Mouse (Mus musculus) heart, embryonic 12.5 days (tissue): Measurements from ENCODE around the gene Vgf. TPM values are rescaled to one million over a fixed set of nuclear protein-coding genes. Genes with fewer than 3 reads are reported as not detected.

Experiments
- ATAC-seq: fragments of 200-750 bp; cut with Nextera tagmentation; 2 replicates; pipeline ENCODE4 v1.8.0; 2017; ENCODE audit warnings: moderate TSS enrichment, moderate library complexity; ENCODE audit not compliant: insufficient number of reproducible peaks, low FRiP score
- H3K27ac ChIP-seq: fragments of 300-500 bp; sonication (generic); 2 replicates; pipeline ENCODE4 v1.5.1; 2016; ENCODE audit warnings: mild to moderate bottlenecking, moderate library complexity; ENCODE audit not compliant: poor library complexity, severe bottlenecking
- H3K27me3 ChIP-seq: fragments of 300-500 bp; sonication (generic); replicated peaks from 2 replicates; pipeline ENCODE4 v1.6.1; 2016; ENCODE audit warnings: mild to moderate bottlenecking, moderate library complexity
- H3K36me3 ChIP-seq: fragments of 300-500 bp; sonication (generic); 2 replicates; pipeline ENCODE4 v1.6.1; 2016; ENCODE audit warnings: mild to moderate bottlenecking, moderate library complexity
- H3K4me1 ChIP-seq: fragments of 300-500 bp; sonication (generic); replicated peaks from 2 replicates; pipeline ENCODE4 v1.6.1; 2016; ENCODE audit warnings: mild to moderate bottlenecking
- H3K4me2 ChIP-seq: fragments of 300-500 bp; sonication (generic); 2 replicates; pipeline ENCODE4 v1.6.1; 2016; ENCODE audit warnings: mild to moderate bottlenecking, moderate library complexity
- H3K4me3 ChIP-seq: fragments of 300-500 bp; sonication (generic); 2 replicates; pipeline ENCODE4 v1.5.1; 2016; ENCODE audit warnings: mild to moderate bottlenecking
- H3K9ac ChIP-seq: fragments of 300-500 bp; sonication (generic); 2 replicates; pipeline ENCODE4 v1.6.1; 2016; ENCODE audit warnings: mild to moderate bottlenecking, moderate library complexity
- H3K9me3 ChIP-seq: fragments of 300-500 bp; sonication (generic); replicated peaks from 2 replicates; pipeline ENCODE4 v1.6.1; 2016; ENCODE audit warnings: mild to moderate bottlenecking, moderate library complexity
- WGBS: fragments of 180-500 bp; shearing (Covaris S2); methylation state at CpG from one replicate; pipeline ENCODE4 v1.1.7; 2016; 5-methylcytosine and 5-hydroxymethylcytosine counted together
- polyA plus RNA-seq: library from polyadenylated mRNA; unstranded; fragments of >200 nt; fragmentation: Nextera tagmentation; extraction: Ambion mirVana; gene quantifications from 2 replicates; pipeline ENCODE4 v1.2.1, GENCODE M21; 2016

Vgf gene
- polyA plus RNA-seq, 1 experiment from 2014 or later: not detected

DNA sequence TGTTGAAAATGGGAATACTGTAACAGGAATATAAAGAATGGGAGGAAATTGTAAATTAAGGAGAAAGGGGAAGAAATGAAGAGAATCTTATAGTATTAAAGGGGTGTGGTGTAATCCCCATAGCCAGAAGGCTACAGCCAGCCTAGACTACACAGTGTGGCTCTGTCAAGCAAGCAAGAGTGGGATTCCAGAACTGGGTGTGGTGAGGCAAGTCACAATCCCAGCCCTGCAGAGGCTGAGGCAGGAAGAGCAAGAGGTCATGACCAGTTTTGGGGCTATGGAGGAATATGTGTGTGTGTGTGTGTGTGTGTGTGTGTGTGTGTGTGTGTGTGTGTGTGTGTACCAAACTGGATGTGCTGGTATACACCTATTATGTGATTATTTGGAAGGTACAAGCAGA lies 20.8 kb downstream of the Vgf start:
- H3K27ac ChIP-seq: no peak overlapping the region
- peaks cover 10% of the 10 kb centered on the region for H3K36me3 ChIP-seq
- H3K27me3 ChIP-seq: 0 out of 2 replicates have a peak, but pooled peaks cover 3% of the 10 kb centered on the region
- peaks cover 16% of the 10 kb centered on the region for H3K4me1 ChIP-seq
- H3K4me3 ChIP-seq: no peak overlapping the region
- ATAC-seq: no peak
- H3K9ac ChIP-seq: no peak overlapping the region
- H3K4me2 ChIP-seq: no peak overlapping the region
- no peaks in the 10 kb centered on the region for H3K9me3 ChIP-seq

DNA sequence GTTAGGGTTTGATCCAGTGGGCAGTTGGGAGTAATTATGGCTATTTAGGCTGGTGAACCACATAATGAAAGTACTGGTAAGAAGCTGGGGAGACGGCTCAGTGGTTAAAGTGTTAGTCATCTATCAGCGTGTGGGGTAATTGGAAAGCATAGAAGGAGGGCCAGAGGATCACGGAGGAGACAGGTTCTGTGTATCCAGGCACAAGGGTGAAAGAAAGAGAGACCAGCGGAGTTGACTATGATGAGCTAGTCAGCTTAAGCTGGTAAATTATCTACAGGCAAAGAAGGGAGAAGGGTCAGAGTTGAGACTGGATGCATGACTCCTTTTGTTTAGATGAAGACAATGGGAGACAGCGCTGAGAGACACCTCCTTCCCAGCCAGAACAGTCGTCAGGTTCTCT lies 24.9 kb downstream of the Vgf start:
- Histone ChIP-seq H3K4me3 (no peak overlapping the region), H3K9ac (no peak overlapping the region), H3K9me3 (no peaks in the 10 kb centered on the region; the same call in 1 of the 2 replicates), H3K27ac (no peak overlapping the region), H3K4me1 (peaks cover 6% of the 10 kb centered on the region; the same call in 1 of the 2 replicates), H3K27me3 (0 out of 2 replicates have a peak, but pooled peaks cover 3% of the 10 kb centered on the region), H3K4me2 (no peak overlapping the region), H3K36me3 (no peaks in the 10 kb centered on the region)
- WGBS: 69% methylated on average over 6 of the region's 6 CpGs
- ATAC-seq: no peak

DNA sequence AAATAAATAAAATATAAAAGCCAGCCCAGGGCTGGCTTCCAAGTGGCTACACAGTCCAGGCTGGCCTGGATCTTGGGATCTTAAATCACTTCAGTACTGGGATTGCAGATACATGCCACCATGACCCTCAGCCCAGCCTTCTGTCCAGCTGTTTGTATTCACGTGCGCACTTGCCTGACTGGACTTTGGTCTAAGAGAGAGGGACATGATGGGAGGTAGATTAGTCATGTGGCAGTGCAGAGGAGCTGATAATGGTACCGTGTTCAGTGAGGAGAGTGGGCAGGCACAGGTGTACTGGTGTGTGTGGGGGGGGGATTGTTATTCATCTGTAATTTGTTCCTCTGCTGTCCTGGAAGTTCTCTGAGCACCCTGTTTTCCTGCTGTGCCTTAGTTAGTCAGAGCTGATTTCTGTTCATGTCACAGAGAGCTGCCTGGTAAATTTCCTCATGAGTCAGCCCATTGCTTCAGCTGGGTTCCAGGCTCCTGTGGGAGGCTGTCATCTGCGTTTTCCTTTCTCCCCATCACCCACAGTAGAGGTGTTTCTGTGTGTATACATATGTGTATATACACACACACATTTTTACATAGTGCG lies 25.8 kb downstream of the Vgf start:
- Histone ChIP-seq H3K9me3 (no peaks in the 10 kb centered on the region; the same call in 1 of the 2 replicates), H3K36me3 (no peaks in the 10 kb centered on the region), H3K27ac (no peak overlapping the region), H3K27me3 (0 out of 2 replicates have a peak, but pooled peaks cover 3% of the 10 kb centered on the region), H3K4me2 (no peak overlapping the region), H3K4me3 (no peak overlapping the region), H3K9ac (no peak overlapping the region), H3K4me1 (peaks cover 4% of the 10 kb centered on the region; the same call in 1 of the 2 replicates)
- 77% methylated on average over 5 of the region's 5 CpGs for WGBS
- ATAC-seq: no peak

DNA sequence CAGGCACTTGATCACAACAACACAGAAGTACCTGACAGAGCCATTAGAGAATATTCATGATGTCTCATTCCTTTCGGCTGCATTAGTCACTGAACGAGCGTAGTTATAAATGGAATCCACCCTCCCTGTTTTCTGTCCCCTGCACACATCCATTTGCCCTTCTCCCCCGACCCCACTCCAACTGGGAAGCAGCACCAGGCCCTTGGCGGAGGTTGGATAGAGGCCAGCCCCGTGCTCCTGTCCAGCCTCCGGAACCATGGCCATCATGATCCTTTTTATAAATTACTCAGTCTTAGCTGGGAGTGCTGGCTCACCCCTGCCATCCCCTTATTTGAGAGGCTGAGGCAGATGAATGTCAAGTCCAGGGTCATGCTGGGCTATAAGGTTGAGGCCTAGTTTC lies 28.1 kb downstream of the Vgf start:
- no peak overlapping the region for H3K4me3 ChIP-seq
- H3K27me3 ChIP-seq: 0 out of 2 replicates have a peak, but pooled peaks cover 3% of the 10 kb centered on the region
- H3K9ac ChIP-seq: no peak overlapping the region
- H3K36me3 ChIP-seq: no peaks in the 10 kb centered on the region
- no peak overlapping the region for H3K4me2 ChIP-seq
- ATAC-seq: no peak
- no peaks in the 10 kb centered on the region; the same call in 1 of the 2 replicates for H3K9me3 ChIP-seq
- peaks cover 4% of the 10 kb centered on the region; the same call in 1 of the 2 replicates for H3K4me1 ChIP-seq
- H3K27ac ChIP-seq: no peak overlapping the region
- WGBS: 79% methylated on average over 7 of the region's 7 CpGs

DNA sequence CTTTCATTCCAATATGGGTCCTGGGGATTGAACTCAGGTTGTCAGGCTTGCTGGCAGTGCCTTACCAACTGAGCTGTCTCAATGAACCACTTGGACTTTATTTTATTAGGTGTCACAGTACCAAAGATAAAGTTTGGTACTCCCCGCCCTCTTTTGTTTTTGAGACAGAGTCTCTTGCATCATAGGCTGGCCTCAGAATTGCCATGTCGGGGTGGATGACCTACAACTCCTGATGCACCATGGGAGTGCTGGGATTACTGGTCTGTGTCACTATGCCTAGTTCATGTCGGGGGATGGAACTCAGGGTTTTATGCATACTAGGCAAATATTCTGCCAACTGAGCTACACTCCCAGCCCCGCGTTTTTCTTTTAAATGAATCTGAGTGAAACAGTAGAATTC lies 28.7 kb downstream of the Vgf start:
- WGBS: 87% methylated on average over 5 of the region's 5 CpGs

DNA sequence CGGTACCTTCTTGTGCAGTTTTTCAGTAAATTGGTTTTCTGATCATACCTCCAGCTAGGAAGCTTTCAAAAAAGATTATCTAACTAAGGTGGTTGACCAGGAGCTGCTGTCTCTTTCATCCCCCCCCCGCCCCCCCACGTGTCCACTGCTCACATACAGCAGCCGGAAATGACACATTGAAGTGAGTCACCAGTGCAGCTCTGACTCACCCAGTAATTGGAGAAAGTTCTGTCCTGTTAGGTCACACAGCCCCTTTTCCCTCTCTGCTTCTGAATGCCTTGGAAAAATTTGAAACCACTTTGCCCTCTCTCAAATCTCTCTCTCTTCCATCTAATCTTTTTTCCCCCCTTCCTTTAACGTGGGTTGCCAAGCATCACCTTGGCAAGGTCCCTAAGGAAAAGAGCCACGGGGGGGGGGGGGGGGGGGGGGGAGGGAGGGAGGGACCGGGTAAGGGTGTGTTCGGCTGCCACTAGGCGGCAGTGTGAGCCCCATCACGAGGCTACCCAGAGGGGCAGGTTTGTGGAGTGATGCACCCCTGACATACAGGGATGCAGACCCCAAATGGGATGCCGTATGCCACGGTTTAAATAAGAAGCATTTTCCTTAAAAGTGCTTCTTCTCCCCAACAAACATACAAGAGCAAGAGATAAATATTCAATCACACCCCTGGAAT lies 35.8 kb downstream of the Vgf start:
- H3K27ac ChIP-seq: 0 out of 2 replicates have a peak overlapping the region, but pooled peaks have one; percentile 4
- H3K4me3 ChIP-seq: no peak overlapping the region
- H3K27me3 ChIP-seq: no peaks in the 10 kb centered on the region
- 0 out of 2 replicates have a peak, but pooled peaks cover 3% of the 10 kb centered on the region for H3K36me3 ChIP-seq
- 0 out of 2 replicates have a peak, but pooled peaks cover 6% of the 10 kb centered on the region for H3K4me1 ChIP-seq
- H3K4me2 ChIP-seq: no peak overlapping the region
- H3K9me3 ChIP-seq: no peaks in the 10 kb centered on the region
- peak; percentile 75; the same call in 1 of the 2 replicates for ATAC-seq
- H3K9ac ChIP-seq: no peak overlapping the region
- 16% methylated on average over 9 of the region's 12 CpGs for WGBS

More for the DNA sequence above, 28.7 kb downstream of the Vgf start:
- no peak for ATAC-seq
- Histone ChIP-seq H3K9me3 (no peaks in the 10 kb centered on the region; the same call in 1 of the 2 replicates), H3K4me3 (no peak overlapping the region), H3K9ac (no peak overlapping the region), H3K36me3 (no peaks in the 10 kb centered on the region), H3K27ac (no peak overlapping the region), H3K4me1 (peaks cover 2% of the 10 kb centered on the region; the same call in 1 of the 2 replicates), H3K27me3 (0 out of 2 replicates have a peak, but pooled peaks cover 1% of the 10 kb centered on the region), H3K4me2 (no peak overlapping the region)

DNA sequence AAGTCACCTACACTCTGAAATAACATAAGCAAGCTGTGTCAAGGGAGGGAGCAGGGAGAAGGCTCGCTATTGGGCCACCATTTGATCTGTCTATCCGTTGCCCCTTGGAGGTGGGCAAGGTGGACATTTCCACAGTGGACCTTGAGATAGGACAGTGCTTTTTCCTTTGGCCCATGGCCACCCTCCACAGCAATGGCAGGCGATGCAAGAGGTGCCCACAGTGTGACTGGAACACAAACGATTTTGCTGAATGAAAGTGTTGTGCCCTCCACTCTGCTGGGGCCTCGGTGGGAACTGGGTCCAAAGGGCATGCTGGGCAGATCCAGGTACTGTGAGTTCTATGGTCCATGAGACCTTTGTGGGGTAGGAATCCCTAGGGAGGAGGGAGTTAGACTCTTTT lies 36.4 kb downstream of the Vgf start:
- WGBS: 78% methylated on average over 5 of the region's 5 CpGs
- Histone ChIP-seq H3K36me3 (peaks cover 5% of the 10 kb centered on the region; the same call in 1 of the 2 replicates), H3K27ac (no peak overlapping the region), H3K4me1 (0 out of 2 replicates have a peak, but pooled peaks cover 6% of the 10 kb centered on the region), H3K4me3 (no peak overlapping the region), H3K27me3 (no peaks in the 10 kb centered on the region), H3K9ac (no peak overlapping the region), H3K4me2 (no peak overlapping the region), H3K9me3 (no peaks in the 10 kb centered on the region)
- no peak for ATAC-seq

DNA sequence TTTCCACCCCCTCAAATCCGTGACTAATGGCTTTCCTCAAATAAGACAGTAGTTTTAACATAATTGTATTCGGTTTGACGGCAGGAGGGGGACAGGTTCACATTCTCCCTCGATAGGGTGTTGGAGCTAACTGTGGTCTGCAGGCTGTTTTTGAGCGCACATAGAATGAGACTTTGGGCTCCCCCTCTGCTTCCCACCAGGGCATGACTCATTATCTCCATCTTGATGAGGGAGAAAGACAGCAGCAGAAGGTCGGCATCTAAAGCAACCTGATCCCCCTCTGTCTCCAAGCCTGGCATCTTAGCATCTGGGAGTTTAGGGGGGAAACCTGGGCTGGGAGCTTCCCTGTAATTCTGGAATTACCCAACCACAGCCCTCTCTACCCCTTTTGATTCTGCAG lies 39.3 kb downstream of the Vgf start:
- Histone ChIP-seq H3K9ac (no peak overlapping the region), H3K27me3 (no peaks in the 10 kb centered on the region), H3K9me3 (no peaks in the 10 kb centered on the region), H3K4me2 (no peak overlapping the region), H3K36me3 (peaks cover 16% of the 10 kb centered on the region; the same call in 1 of the 2 replicates), H3K4me1 (0 out of 2 replicates have a peak, but pooled peaks cover 6% of the 10 kb centered on the region), H3K4me3 (no peak overlapping the region), H3K27ac (no peak overlapping the region)
- ATAC-seq: no peak
- 69% methylated on average over 6 of the region's 6 CpGs for WGBS

DNA sequence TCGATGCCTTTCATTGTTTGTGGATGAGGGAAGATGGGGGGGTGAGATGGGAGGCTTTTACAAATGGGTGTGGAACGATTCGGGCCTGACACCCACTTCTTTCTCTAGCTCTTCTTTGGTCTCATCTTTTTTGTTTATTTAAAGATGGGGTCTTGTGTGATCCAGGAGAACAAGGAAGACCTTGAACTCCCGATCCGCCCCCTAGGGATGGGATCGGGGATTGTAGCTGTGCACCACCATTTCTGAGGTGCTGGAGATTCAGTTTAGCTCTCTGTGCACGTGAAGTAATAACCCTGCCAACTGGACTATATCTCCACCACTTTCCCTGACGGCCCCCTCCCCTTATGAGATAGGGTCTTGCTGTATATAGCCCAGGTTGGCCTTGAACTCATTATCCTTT lies 39.7 kb downstream of the Vgf start:
- Histone ChIP-seq H3K36me3 (peaks cover 16% of the 10 kb centered on the region; the same call in 1 of the 2 replicates), H3K4me2 (no peak overlapping the region), H3K27me3 (no peaks in the 10 kb centered on the region), H3K27ac (no peak overlapping the region), H3K9me3 (no peaks in the 10 kb centered on the region), H3K4me1 (0 out of 2 replicates have a peak, but pooled peaks cover 6% of the 10 kb centered on the region), H3K9ac (no peak overlapping the region), H3K4me3 (no peak overlapping the region)
- 71% methylated on average over 8 of the region's 8 CpGs for WGBS
- no peak for ATAC-seq

DNA sequence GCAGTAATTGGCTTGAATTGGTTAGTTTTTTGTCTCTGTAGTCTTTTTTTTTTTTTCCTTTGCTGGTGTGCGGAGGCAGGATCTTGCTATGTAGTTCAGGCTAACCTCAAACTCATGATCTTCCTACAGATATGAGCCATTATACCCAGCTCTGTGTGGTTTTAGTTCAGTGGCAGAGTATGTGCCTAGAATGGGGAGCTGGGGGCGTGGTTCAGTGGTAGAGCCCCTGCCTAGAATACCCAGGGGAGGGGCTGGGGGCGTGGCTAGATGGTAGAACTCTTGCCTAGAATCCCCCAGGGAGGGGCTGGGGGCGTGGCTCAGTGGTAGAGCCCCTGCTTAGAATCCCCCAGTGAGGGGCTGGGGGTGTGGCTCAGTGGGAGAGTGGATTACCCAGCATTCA lies 42.5 kb downstream of the Vgf start:
- Histone ChIP-seq H3K27ac (no peak overlapping the region), H3K9me3 (no peaks in the 10 kb centered on the region), H3K9ac (no peak overlapping the region), H3K27me3 (no peaks in the 10 kb centered on the region), H3K4me1 (peaks cover 14% of the 10 kb centered on the region), H3K4me3 (no peak overlapping the region), H3K36me3 (peaks cover 16% of the 10 kb centered on the region; the same call in 1 of the 2 replicates), H3K4me2 (no peak overlapping the region)
- ATAC-seq: no peak
- WGBS: 71% methylated on average over 4 of the region's 4 CpGs

DNA sequence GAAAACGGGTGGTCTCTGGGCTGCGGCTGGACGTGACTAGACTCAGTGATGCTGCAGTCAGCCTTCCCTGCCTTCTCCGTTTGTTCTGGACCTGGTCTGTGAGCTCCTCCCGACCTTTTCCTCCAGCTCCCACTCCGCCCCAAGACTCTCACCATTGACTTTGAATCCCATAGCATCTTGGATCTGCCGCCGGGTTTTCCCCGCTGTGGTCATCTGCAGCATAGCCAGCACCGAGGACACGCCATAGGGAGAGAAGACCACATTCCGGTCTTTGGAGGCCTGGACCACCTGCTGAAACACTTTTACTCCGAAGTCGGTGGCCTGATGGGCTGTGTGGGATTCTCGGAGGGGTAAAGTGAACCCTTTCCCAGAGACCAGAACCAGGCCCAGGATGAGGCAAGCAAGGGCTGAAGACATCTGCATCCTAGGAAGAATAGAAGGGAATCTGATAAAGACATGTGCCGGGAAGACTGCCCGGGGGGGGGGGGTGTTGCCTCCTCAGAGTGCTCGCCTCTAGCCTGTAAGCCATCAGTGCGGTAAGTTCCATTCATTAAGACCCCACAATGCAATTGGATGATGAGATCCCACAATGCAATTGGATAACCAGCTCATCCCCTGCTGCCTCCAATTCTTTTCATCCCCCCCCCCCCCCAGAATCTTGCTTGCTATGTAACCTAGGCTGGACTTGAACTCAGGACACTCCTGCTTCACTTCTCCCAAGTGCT lies 44.9 kb downstream of the Vgf start:
- 77% methylated on average over 19 of the region's 19 CpGs for WGBS
- no peaks in the 10 kb centered on the region for H3K9me3 ChIP-seq
- H3K27ac ChIP-seq: no peak overlapping the region
- peaks cover 13% of the 10 kb centered on the region; the same call in 1 of the 2 replicates for H3K36me3 ChIP-seq
- H3K4me3 ChIP-seq: no peak overlapping the region
- H3K27me3 ChIP-seq: no peaks in the 10 kb centered on the region
- H3K9ac ChIP-seq: no peak overlapping the region
- H3K4me1 ChIP-seq: peaks cover 34% of the 10 kb centered on the region
- ATAC-seq: no peak
- H3K4me2 ChIP-seq: peak overlapping the region; percentile 68; the same call in 1 of the 2 replicates
